Mouse (Mus musculus) forebrain, embryonic 11.5 days (tissue): ENCODE results near the gene Gm11168. TPM values are rescaled to one million over a fixed set of nuclear protein-coding genes. Genes with fewer than 3 reads are reported as not detected.
"Not testable (repeated sequence)": the region's sequence is repeated elsewhere in the genome, so short reads cannot be mapped to it uniquely, and the experiment has no call there.

ENCODE experiments used
- ATAC-seq: fragments of 200-750 bp; cut with Nextera tagmentation; replicated peaks from 2 replicates; pipeline ENCODE4 v1.8.0; 2017; ENCODE audit warnings: moderate TSS enrichment; ENCODE audit not compliant: low FRiP score
- DNase-seq: peaks from one replicate; pipeline ENCODE4 v3.0.0-alpha.2; 2017; ENCODE audit warnings: low spot score
- H3K27ac ChIP-seq: fragments of 300-500 bp; sonication (generic); 2 replicates; pipeline ENCODE4 v1.5.1; 2014; ENCODE audit warnings: low read depth, low read length
- H3K27me3 ChIP-seq: fragments of 300-500 bp; sonication (generic); 2 replicates; pipeline ENCODE4 v1.6.1; 2014; ENCODE audit warnings: mild to moderate bottlenecking, low read length, mixed read lengths; ENCODE audit not compliant: control insufficient read depth, insufficient read depth
- H3K36me3 ChIP-seq: fragments of 300-500 bp; sonication (generic); 2 replicates; pipeline ENCODE4 v1.6.1; 2014; ENCODE audit warnings: mild to moderate bottlenecking, low read length, moderate library complexity, mixed read lengths; ENCODE audit not compliant: control insufficient read depth, insufficient read depth
- H3K4me1 ChIP-seq: fragments of 300-500 bp; sonication (generic); replicated peaks from 2 replicates; pipeline ENCODE4 v1.6.1; 2014; ENCODE audit warnings: low read length, mixed read lengths; ENCODE audit not compliant: control insufficient read depth, insufficient read depth
- H3K4me2 ChIP-seq: fragments of 300-500 bp; sonication (generic); 2 replicates; pipeline ENCODE4 v1.6.1; 2014; ENCODE audit warnings: low read depth, mild to moderate bottlenecking, low read length, moderate library complexity, mixed read lengths; ENCODE audit not compliant: severe bottlenecking
- H3K4me3 ChIP-seq: fragments of 300-500 bp; sonication (generic); 2 replicates; pipeline ENCODE4 v1.5.1; 2014; ENCODE audit warnings: low read depth, low read length
- H3K9ac ChIP-seq: fragments of 300-500 bp; sonication (generic); 2 replicates; pipeline ENCODE4 v1.6.1; 2014; ENCODE audit warnings: low read length
- H3K9me3 ChIP-seq: fragments of 300-500 bp; sonication (generic); 2 replicates; pipeline ENCODE4 v1.6.1; 2016; ENCODE audit warnings: low read length, mixed read lengths; ENCODE audit not compliant: control insufficient read depth
- WGBS: fragments of 180-500 bp; shearing (Covaris S2); extraction: QIAGEN DNeasy Blood & Tissue Kit; methylation state at CpG from one replicate; pipeline ENCODE4 v1.1.7; 2014; 5-methylcytosine and 5-hydroxymethylcytosine counted together
- polyA plus RNA-seq: library from polyadenylated mRNA; unstranded; fragments of >200 nt; fragmentation: Nextera tagmentation; extraction: Ambion mirVana; gene quantifications from 2 replicates; pipeline ENCODE4 v1.2.1, GENCODE M21; 2014

Gm11168 gene
- polyA plus RNA-seq, 1 experiment from 2014 or later: not detected

DNA sequence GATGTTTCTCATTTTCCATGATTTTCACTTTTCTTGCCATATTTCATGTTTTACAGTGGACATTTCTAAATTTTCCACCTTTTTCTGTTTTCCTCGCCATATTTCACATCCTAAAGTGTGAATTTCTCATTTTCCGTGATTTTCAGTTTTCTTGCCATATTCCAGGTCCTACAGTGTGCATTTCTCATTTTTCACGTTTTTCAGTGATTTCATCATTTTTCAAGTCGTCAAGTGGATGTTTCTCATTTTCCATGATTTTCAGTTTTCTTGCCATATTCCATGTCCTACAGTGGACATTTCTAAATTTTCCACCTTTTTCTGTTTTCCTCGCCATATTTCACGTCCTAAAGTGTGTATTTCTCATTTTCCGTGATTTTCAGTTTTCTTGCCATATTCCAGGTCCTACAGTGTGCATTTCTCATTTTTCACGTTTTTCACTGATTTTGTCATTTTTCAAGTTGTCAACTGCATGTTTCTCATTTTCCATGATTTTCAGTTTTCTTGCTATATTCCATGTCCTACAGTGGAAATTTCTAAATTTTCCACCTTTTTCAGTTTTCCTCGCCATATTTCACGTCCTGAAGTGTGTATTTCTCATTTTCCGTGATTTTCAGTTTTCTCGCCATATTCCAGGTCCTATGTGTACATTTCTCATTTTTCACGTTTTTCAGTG lies 20.3 kb downstream of the Gm11168 start, which contains the start of gene Gm10718:
Gene Gm10718 (plus strand): TSS at position 236 of the 673 bp plus-strand sequence.
- not testable (repeated sequence) for H3K27ac ChIP-seq, H3K4me1 ChIP-seq, DNase-seq, H3K9ac ChIP-seq, H3K4me3 ChIP-seq, H3K27me3 ChIP-seq, H3K9me3 ChIP-seq, H3K36me3 ChIP-seq, ATAC-seq, H3K4me2 ChIP-seq
- WGBS: 71% methylated on average over 9 of the region's 13 CpGs

DNA sequence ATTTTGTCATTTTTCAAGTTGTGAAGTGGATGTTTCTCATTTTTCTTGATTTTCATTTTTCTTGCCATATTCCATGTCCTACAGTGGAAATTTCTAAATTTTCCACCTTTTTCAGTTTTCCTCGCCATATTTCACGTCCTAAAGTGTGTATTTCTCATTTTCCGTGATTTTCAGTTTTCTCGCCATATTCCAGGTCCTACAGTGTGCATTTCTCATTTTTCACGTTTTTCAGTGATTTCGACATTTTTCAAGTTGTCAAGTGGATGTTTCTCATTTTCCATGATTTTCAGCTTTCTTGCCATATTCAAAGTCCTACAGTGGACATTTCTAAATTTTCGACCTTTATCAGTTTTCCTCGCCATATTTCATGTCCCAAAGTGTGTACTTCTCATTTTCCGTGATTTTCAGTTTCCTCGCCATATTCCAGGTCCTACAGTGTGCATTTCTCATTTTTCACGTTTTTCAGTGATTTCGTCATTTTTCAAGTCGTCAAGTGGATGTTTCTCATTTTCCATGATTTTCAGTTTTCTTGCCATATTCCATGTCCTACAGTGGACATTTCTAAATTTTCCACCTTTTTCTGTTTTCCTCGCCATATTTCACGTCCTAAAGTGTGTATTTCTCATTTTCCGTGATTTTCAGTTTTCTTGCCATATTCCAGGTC lies 21.0 kb downstream of the Gm11168 start:
- not testable (repeated sequence) for ATAC-seq

DNA sequence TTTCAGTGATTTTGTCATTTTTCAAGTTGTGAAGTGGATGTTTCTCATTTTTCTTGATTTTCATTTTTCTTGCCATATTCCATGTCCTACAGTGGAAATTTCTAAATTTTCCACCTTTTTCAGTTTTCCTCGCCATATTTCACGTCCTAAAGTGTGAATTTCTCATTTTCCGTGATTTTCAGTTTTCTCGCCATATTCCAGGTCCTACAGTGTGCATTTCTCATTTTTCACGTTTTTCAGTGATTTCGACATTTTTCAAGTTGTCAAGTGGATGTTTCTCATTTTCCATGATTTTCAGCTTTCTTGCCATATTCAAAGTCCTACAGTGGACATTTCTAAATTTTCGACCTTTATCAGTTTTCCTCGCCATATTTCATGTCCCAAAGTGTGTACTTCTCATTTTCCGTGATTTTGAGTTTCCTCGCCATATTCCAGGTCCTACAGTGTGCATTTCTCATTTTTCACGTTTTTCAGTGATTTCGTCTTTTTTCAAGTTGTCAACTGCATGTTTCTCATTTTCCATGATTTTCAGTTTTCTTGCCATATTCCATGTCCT lies 21.8 kb downstream of the Gm11168 start, which contains the start of gene Gm10717:
Gene Gm10717 (plus strand): TSS at position 506 of the 556 bp plus-strand sequence.
- H3K4me2 ChIP-seq, H3K27me3 ChIP-seq, DNase-seq, H3K36me3 ChIP-seq, ATAC-seq, H3K4me3 ChIP-seq, H3K4me1 ChIP-seq, H3K9me3 ChIP-seq, H3K9ac ChIP-seq, H3K27ac ChIP-seq: not testable (repeated sequence)
- 68% methylated on average over 12 of the region's 12 CpGs for WGBS

More for the DNA sequence above, 21.0 kb downstream of the Gm11168 start:
- H3K4me3 ChIP-seq, H3K4me2 ChIP-seq, H3K27me3 ChIP-seq, H3K9ac ChIP-seq, H3K9me3 ChIP-seq, H3K4me1 ChIP-seq, H3K36me3 ChIP-seq, H3K27ac ChIP-seq, DNase-seq: not testable (repeated sequence)
- 64% methylated on average over 15 of the region's 16 CpGs for WGBS

DNA sequence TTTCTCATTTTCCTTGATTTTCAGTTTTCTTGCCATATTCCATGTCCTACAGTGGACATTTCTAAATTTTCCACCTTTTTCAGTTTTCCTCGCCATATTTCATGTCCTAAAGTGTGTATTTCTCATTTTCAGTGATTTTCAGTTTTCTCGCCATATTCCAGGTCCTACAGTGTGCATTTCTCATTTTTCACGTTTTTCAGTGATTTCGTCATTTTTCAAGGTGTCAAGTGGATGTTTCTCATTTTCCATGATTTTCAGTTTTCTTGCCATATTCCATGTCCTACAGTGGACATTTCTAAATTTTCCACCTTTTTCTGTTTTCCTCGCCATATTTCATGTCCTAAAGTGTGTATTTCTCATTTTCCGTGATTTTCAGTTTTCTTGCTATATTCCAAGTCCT lies 22.5 kb downstream of the Gm11168 start:
- ATAC-seq, H3K27me3 ChIP-seq, H3K9me3 ChIP-seq, H3K4me1 ChIP-seq, H3K36me3 ChIP-seq, H3K9ac ChIP-seq, H3K4me3 ChIP-seq, H3K4me2 ChIP-seq, H3K27ac ChIP-seq, DNase-seq: not testable (repeated sequence)
- 68% methylated on average over 4 of the region's 6 CpGs for WGBS

DNA sequence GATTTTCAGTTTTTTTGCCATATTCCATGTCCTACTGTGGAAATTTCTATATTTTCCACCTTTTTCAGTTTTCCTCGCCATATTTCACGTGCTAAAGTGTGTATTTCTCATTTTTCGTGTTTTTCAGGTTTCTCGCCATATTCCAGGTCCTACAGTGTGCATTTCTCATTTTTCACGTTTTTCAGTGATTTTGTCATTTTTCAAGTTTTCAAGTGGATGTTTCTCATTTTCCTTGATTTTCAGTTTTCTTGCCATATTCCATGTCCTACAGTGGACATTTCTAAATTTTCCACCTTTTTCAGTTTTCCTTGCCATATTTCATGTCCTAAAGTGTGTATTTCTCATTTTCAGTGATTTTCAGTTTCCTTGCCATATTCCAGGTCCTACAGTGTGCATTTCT lies 23.0 kb downstream of the Gm11168 start:
- not testable (repeated sequence) for H3K4me1 ChIP-seq, H3K36me3 ChIP-seq, H3K27ac ChIP-seq, DNase-seq, H3K4me2 ChIP-seq, H3K9me3 ChIP-seq, H3K9ac ChIP-seq, ATAC-seq, H3K4me3 ChIP-seq, H3K27me3 ChIP-seq
- WGBS: 74% methylated on average over 5 of the region's 5 CpGs

DNA sequence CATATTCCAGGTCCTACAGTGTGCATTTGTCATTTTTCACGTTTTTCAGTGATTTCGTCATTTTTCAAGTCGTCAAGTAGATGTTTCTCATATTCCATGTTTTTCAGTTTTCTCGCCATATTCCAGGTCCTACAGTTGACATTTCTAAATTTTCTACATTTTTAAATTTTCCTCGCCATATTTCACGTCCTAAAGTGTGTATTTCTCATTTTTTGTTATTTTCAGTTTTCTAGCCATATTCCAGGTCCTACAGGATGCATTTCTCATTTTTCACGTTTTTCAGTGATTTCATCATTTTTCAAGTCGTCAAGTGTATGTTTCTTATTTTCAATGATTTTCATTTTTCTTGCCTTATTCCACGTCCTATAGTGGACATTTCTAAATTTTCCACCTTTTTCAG lies 23.6 kb downstream of the Gm11168 start:
- H3K4me1 ChIP-seq, ATAC-seq, DNase-seq, H3K27me3 ChIP-seq, H3K4me3 ChIP-seq, H3K27ac ChIP-seq, H3K9ac ChIP-seq, H3K36me3 ChIP-seq, H3K4me2 ChIP-seq, H3K9me3 ChIP-seq: not testable (repeated sequence)
- 69% methylated on average over 9 of the region's 9 CpGs for WGBS

DNA sequence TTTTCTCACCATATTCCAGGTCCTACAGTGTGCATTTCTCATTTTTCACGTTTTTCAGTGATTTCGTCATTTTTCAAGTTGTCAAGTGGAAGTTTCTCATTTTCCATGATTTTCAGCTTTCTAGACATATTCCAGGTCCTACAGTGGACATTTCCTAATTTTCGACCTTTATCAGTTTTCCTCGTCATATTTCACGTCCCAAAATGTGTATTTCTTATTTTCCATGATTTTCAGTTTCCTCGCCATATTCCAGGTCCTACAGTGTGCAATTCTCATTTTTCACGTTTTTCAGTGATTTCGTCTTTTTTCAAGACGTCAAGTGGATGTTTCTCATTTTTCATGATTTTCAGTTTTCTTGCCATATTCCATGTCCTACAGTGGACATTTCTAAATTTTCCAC lies 24.1 kb downstream of the Gm11168 start:
- H3K4me1 ChIP-seq: not testable (repeated sequence)

DNA sequence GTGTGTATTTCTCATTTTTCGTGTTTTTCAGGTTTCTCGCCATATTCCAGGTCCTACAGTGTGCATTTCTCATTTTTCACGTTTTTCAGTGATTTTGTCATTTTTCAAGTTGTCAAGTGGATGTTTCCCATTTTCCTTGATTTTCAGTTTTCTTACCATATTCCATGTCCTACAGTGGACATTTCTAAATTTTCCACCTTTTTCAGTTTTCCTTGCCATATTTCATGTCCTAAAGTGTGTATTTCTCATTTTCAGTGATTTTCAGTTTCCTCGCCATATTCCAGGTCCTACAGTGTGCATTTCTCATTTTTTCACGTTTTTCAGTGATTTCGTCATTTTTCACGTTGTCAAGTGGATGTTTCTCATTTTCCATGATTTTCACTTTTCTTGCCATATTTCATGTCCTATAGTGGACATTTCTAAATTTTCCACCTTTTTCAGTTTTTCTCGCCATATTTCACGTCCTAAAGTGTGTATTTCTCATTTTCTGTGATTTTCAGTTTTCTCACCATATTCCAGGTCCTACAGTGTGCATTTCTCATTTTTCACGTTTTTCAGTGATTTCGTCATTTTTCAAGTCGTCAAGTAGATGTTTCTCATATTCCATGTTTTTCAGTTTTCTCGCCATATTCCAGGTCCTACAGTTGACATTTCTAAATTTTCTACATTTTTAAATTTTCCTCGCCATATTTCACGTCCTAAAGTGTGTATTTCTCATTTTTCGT lies 26.3 kb downstream of the Gm11168 start:
- not testable (repeated sequence) for H3K9me3 ChIP-seq, ATAC-seq
- 67% methylated on average over 12 of the region's 16 CpGs for WGBS

More for the DNA sequence above, 24.1 kb downstream of the Gm11168 start:
- H3K36me3 ChIP-seq, H3K4me2 ChIP-seq, H3K4me3 ChIP-seq, H3K27me3 ChIP-seq, H3K9ac ChIP-seq, H3K9me3 ChIP-seq, ATAC-seq, H3K27ac ChIP-seq: not testable (repeated sequence)
- DNase-seq: peak; percentile 51
- WGBS: 72% methylated on average over 9 of the region's 9 CpGs

More for the DNA sequence above, 26.3 kb downstream of the Gm11168 start:
- H3K36me3 ChIP-seq, H3K27ac ChIP-seq, H3K4me3 ChIP-seq, H3K4me2 ChIP-seq, H3K4me1 ChIP-seq, H3K9ac ChIP-seq, H3K27me3 ChIP-seq, DNase-seq: not testable (repeated sequence)
